16 mouse cellular contexts compared by ENCODE assay signal in the genomic region with DNA sequence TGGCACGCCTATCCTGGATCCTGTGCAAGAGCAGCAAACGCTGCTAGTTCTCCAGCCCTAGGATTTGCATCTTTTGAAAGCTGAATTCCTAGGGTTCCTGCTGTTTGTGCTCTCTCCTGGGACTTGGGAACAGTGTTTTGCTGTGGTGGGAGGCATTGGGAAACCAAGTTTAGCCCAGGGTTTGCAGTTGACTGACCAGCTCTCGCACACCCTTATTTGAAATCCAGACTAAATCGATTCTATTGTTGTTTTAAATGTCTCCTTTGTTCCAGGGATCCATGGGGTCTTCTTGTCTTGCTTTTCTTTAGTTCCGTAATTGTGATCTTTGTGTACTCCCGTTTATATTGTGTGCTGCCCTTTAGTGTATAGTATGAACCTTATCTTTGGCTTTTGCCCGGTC. TPM values are rescaled to one million over a fixed set of nuclear protein-coding genes. Genes with fewer than 3 reads are reported as not detected.
A peak's percentile ranks its signal among the peaks of the same experiment; 100 is the strongest.
DNase-seq lines count a peak whose midpoint lies in the region; ATAC-seq and TF ChIP-seq lines count a peak whose summit lies in the region.
"Had no signal": no experiment of that assay in that cellular context is flagged by ENCODE, and none has a peak within 500 bp of the region (broad histone marks: within the 10 kb centered on the region; RNA-seq: fewer than 3 reads in every experiment).

No protein-coding gene starts in this region.

- DNase-seq in kidney, adult 2 months = no peak
- no peak for DNase-seq in kidney, postnatal 10 days
- DNase-seq in neural tube, embryonic 11.5 days (ENCODE audit: low spot score) = no peak
- DNase-seq in neural tube, embryonic 10.5 days (ENCODE audit: extremely low spot score, low spot score) = no peak
- DNase-seq in yolk sac, embryonic 10.5 days (ENCODE audit: low spot score) = no peak
- DNase-seq: cerebellum, adult 8-10 months; layer of hippocampus, adult 9-11 months; lung, adult 18-20 months; lung, postnatal 36 days had no signal

- no peaks in the 10 kb centered on the region for H3K36me3 ChIP-seq in kidney, adult 2 months (ENCODE audit: control insufficient read depth, insufficient read depth, low read length)
- H3K36me3 ChIP-seq in neural tube, embryonic 11.5 days (ENCODE audit: control insufficient read depth, insufficient read depth, low read length) = no peaks in the 10 kb centered on the region
- no peaks in the 10 kb centered on the region for H3K36me3 ChIP-seq in forebrain, embryonic 13.5 days (ENCODE audit: poor library complexity, severe bottlenecking)
- H3K36me3 ChIP-seq in neural tube, embryonic 15.5 days = no peaks in the 10 kb centered on the region
- H3K36me3 ChIP-seq: limb, embryonic 15.5 days; neural tube, embryonic 12.5 days had no signal

- H3K9ac ChIP-seq in neural tube, embryonic 11.5 days (ENCODE audit: low read length) = no peak overlapping the region; the same call in 1 of the 2 replicates
- H3K9ac ChIP-seq in forebrain, embryonic 13.5 days = no peak overlapping the region
- H3K9ac ChIP-seq in neural tube, embryonic 15.5 days (replicated peaks) = no peak overlapping the region
- H3K9ac ChIP-seq: limb, embryonic 15.5 days; neural tube, embryonic 12.5 days had no signal

- TF ChIP-seq POLR2A in kidney, adult 2 months (IDR thresholded peaks at IDR 0.05; ENCODE audit: low read depth, low read length) = no peak

- H3K27ac ChIP-seq in kidney, adult 2 months (ENCODE audit: insufficient read depth, low read depth, low read length) = peak overlapping the region; percentile 69
- peak overlapping the region; percentile 76 for H3K27ac ChIP-seq in neural tube, embryonic 11.5 days (ENCODE audit: low read depth, low read length)
- peak overlapping the region; percentile 51 for H3K27ac ChIP-seq in forebrain, embryonic 13.5 days
- H3K27ac ChIP-seq in neural tube, embryonic 15.5 days (replicated peaks) = peak overlapping the region; percentile 34
- H3K27ac ChIP-seq: limb, embryonic 15.5 days had no signal

- peaks cover 29% of the 10 kb centered on the region for H3K4me1 ChIP-seq in kidney, adult 2 months (ENCODE audit: control insufficient read depth, insufficient read depth, low read length)
- H3K4me1 ChIP-seq in neural tube, embryonic 11.5 days (ENCODE audit: control insufficient read depth, insufficient read depth, low read length) = peaks cover 29% of the 10 kb centered on the region
- H3K4me1 ChIP-seq in forebrain, embryonic 13.5 days = peaks cover 79% of the 10 kb centered on the region
- H3K4me1 ChIP-seq in neural tube, embryonic 15.5 days = peaks cover 37% of the 10 kb centered on the region
- H3K4me1 ChIP-seq: limb, embryonic 15.5 days had no signal

- TF ChIP-seq CTCF in kidney, adult 2 months (conservative IDR thresholded peaks at IDR 0.05; ENCODE audit: insufficient read depth, insufficient read length, low read depth, low read length) = no peak

- no peak overlapping the region for H3K4me2 ChIP-seq in neural tube, embryonic 11.5 days (ENCODE audit: low read depth)
- H3K4me2 ChIP-seq in forebrain, embryonic 13.5 days = no peak overlapping the region
- no peak overlapping the region for H3K4me2 ChIP-seq in neural tube, embryonic 15.5 days
- H3K4me2 ChIP-seq: limb, embryonic 15.5 days; midbrain, embryonic 11.5 days; neural tube, embryonic 12.5 days had no signal

- H3K27me3 ChIP-seq in kidney, adult 2 months (replicated peaks; ENCODE audit: control insufficient read depth, insufficient read depth, low read length) = no peaks in the 10 kb centered on the region
- no peaks in the 10 kb centered on the region for H3K27me3 ChIP-seq in neural tube, embryonic 11.5 days (ENCODE audit: control insufficient read depth, insufficient read depth, low read length)
- H3K27me3 ChIP-seq in forebrain, embryonic 13.5 days = no peaks in the 10 kb centered on the region
- H3K27me3 ChIP-seq in neural tube, embryonic 15.5 days (replicated peaks) = no peaks in the 10 kb centered on the region
- H3K27me3 ChIP-seq: limb, embryonic 15.5 days; neural tube, embryonic 12.5 days had no signal

- no peaks in the 10 kb centered on the region for H3K9me3 ChIP-seq in neural tube, embryonic 11.5 days (ENCODE audit: control insufficient read depth, low read length)
- no peaks in the 10 kb centered on the region for H3K9me3 ChIP-seq in forebrain, embryonic 13.5 days (replicated peaks)
- no peaks in the 10 kb centered on the region for H3K9me3 ChIP-seq in neural tube, embryonic 15.5 days (replicated peaks)
- H3K9me3 ChIP-seq: limb, embryonic 15.5 days; neural tube, embryonic 12.5 days had no signal

- 60% methylated on average over 7 of the region's 7 CpGs for WGBS in kidney, adult 2 months
- 35% methylated on average over 7 of the region's 7 CpGs for WGBS in neural tube, embryonic 11.5 days
- 37% methylated on average over 7 of the region's 7 CpGs for WGBS in forebrain, embryonic 13.5 days
- WGBS in neural tube, embryonic 15.5 days = 28% methylated on average over 7 of the region's 7 CpGs

- no peak overlapping the region for H3K4me3 ChIP-seq in kidney, adult 2 months (ENCODE audit: insufficient read depth, low read depth, low read length)
- H3K4me3 ChIP-seq in neural tube, embryonic 11.5 days (ENCODE audit: low read depth, low read length) = no peak overlapping the region
- no peak overlapping the region for H3K4me3 ChIP-seq in forebrain, embryonic 13.5 days
- no peak overlapping the region for H3K4me3 ChIP-seq in neural tube, embryonic 15.5 days (replicated peaks)
- H3K4me3 ChIP-seq: limb, embryonic 15.5 days; neural tube, embryonic 12.5 days had no signal

- ATAC-seq in neural tube, embryonic 11.5 days (ENCODE audit: insufficient read depth, low FRiP score, low TSS enrichment) = no peak
- ATAC-seq in forebrain, embryonic 13.5 days = no peak
- no peak for ATAC-seq in neural tube, embryonic 15.5 days (ENCODE audit: low FRiP score)
- ATAC-seq in erythroblast, adult 5-6 weeks (replicated peaks; ENCODE audit: low FRiP score, poor library complexity, severe bottlenecking) = no peak

RNA-seq across cellular contexts. Expression of a gene that starts 52.6 kb away (rescaled TPM):
- polyA plus RNA-seq in kidney, adult 2 months (2012; rRNA removed) = 67.6 and 79.1 TPM in 2 replicates
- 5.4 and 5.7 TPM in 2 replicates for polyA plus RNA-seq in neural tube, embryonic 11.5 days (2014; fragmentation: Nextera tagmentation; extraction: Ambion mirVana)
- 3.6 and 4.6 TPM in 2 replicates for polyA plus RNA-seq in forebrain, embryonic 13.5 days (2015; fragmentation: Nextera tagmentation; extraction: Ambion mirVana)
- 3.1 and 3.4 TPM in 2 replicates for polyA plus RNA-seq in neural tube, embryonic 15.5 days (2015; fragmentation: Nextera tagmentation; extraction: Ambion mirVana)
- total RNA-seq in erythroblast, adult 5-6 weeks (2015; ENCODE audit: low replicate concordance) = not detected in 2 replicates
- not detected in 2 replicates for total RNA-seq in erythroblast, adult 5-6 weeks (2017; ENCODE audit: low replicate concordance)
- polyA plus RNA-seq: thymus, postnatal 0 days had no signal

Comparison
In these comparisons a context has a peak if more than half of its experiments do, and no peak if none do; other contexts are left out.
1. RNA of a gene that starts 52.6 kb away (polyA plus RNA-seq): 67.6 to 79.1 TPM in kidney, adult 2 months; 5.4 to 5.7 TPM in neural tube, embryonic 11.5 days, 3.6 to 4.6 TPM in forebrain, embryonic 13.5 days and 3.1 to 3.4 TPM in neural tube, embryonic 15.5 days; every median in the first group is over 10 times any median in the second.
2. Peak in every context shown above with its lines, with median percentiles within 50 percentile points of each other: H3K27ac ChIP-seq.